Mouse (Mus musculus) brain, adult 2 months (tissue): ENCODE results near the gene Aloxe3.

Experiments used
- DNase-seq: peaks from one replicate; pipeline ENCODE4 v3.0.0; 2011; ENCODE audit warnings: low read depth, low spot score

The Aloxe3 gene

GRCm38 (mm10) chr11:69095511-69096231 lies 30.0 kb upstream of the Aloxe3 start:
- DNase-seq = peak; percentile 48

- DNase-seq = no peak
Measured at GRCm38 (mm10) chr11:69096360-69096986, 29.2 kb upstream of the Aloxe3 start.

- DNase-seq = peak; percentile 97
Measured at GRCm38 (mm10) chr11:69096987-69097900, 28.5 kb upstream of the Aloxe3 start.

DNA sequence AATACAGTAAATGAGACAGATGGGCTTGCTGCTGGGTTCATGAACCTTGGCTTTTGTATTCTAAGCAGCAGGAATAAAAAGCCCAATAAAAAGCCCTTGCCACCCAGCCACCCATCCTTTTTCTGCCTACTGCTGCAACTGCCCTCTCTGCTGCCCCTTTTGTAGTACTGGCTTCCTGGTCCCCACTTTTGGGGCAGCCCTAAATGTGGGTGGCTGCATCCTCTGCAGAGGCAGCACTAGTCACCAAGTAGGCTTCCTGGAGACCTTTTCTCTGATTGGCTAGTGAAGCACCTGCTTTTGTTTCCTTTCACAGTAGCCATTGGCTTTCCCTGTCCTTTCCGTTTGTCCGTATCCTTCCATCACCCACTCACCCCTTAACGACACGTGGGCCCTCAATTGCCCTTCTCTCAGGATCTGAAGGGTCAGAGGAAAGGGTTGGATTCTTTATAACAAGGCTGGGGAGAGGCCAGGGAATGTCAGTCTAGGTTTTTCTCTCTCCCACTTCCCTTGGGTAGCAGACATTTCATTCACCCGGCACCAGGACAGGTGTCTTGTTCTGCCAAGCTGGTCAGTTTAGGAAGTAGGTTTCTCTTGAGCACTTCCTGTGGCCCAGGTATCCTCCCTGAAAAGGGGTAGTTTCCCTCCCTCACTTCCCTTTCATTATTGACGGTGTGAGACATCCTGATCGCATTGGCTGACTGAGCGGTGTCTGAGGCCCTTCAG lies 27.5 kb upstream of the Aloxe3 start:
- peak; percentile 76 for DNase-seq

DNA sequence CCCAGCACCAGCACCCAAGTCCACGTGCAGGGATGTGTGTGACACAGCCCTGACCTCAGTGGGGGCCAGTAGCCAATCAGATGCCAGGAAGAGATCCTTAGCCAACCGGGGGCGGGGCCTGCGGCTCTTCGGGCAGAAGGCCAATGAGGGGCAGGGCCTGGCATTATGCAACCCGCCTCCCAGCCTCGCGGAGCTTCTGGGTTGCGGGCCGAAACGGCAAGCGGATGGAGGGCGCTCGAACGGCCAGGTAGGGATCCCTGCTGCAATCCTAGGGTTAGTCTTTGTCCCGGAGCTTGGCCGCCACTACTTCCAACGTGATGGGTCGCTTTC lies 27.0 kb upstream of the Aloxe3 start:
- peak; percentile 98 for DNase-seq

DNA sequence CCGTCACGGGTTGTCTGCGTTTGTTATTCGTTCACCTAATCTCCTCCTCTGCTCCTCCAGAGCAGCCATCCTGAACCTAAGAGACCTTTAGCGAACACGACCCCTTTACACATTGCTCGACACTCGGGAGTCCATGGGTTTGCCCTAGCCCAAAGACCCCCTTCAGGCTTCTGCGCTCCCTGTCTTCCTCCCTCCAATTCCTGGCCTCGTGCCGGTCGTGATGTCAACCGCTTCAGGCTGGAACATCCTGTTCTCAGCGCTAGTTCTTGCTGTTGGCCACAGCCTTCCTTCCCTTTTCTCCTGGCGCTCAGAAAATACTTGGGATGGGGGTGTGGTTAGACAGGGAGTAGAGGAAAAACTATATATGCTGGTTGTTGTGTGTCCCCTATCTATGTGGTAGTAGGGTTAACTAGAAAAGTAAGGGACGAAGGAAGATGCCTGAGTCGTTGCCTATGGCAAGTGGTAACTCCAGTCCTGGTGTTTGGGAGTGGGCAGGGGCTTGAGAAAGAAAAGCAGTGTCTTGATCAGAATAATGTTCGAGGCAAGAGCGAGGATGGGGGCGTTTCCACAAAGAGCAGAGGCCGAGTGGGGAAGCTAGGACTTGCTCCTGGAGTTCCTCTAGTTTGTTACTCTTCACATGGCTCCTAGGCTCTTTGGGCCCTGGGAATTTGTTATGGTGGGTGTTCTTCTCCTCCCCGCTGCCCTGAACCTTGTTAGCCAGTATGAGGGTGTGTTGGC lies 26.4 kb upstream of the Aloxe3 start:
- DNase-seq = peak; percentile 79

DNA sequence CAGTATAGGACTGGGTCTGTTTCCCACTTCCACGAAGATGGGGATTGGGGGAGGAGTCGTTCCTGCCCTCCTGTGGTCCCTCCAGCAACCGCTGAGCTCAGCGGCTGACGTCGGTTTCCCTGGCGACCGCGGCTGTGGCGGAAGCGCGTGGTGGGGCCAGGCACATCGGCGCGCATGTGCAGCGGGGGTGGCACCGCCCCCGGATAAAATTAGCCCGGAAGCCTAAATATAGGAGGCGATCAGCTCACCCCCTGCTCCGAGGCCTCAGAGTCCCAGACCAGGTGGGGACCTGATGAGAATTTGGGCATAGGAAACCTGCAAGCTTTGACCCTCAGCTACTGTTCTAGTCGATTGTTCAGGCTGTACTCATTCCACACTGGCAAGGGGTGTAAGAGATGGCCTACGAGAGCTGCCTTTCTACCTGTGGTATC lies 25.8 kb upstream of the Aloxe3 start:
- peak; percentile 97 for DNase-seq

- DNase-seq = no peak
Measured at GRCm38 (mm10) chr11:69100639-69101360, 24.9 kb upstream of the Aloxe3 start.

DNA sequence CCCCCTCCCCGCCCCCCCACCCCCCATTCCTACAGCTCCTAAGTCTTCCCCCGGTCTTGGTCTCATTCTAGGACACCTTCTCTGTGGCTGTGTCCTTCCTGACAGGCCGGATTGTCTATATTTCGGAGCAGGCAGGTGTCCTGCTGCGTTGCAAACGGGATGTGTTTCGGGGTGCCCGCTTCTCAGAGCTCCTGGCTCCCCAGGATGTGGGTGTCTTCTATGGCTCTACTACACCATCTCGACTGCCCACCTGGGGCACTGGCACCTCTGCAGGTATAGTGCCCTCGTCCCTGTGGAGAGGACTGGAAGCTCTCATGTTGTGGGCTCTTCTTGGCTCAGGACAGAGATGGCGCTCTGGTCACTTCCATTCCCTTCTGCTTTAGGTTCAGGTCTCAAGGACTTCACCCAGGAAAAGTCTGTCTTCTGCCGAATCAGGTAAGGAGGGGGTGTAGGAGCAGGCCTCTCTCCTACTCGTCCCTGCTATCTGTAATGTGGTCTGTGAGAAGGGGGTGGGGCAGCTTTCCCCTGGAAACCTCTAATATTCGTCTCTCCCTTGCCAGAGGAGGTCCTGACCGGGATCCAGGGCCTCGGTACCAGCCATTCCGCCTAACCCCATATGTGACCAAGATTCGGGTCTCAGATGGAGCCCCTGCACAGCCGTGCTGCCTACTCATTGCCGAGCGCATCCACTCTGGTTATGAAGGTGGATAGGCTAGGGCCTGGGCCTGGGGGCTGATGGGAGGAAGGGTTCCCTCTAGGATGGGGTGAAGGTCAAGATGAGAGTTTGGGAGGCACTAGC lies 23.9 kb upstream of the Aloxe3 start:
- no peak for DNase-seq

- DNase-seq = peak; percentile 89
Measured at GRCm38 (mm10) chr11:69102403-69102725, 23.3 kb upstream of the Aloxe3 start.

- DNase-seq = no peak
Measured at GRCm38 (mm10) chr11:69103121-69103520, 22.6 kb upstream of the Aloxe3 start.

GRCm38 (mm10) chr11:69103531-69104435 lies 21.9 kb upstream of the Aloxe3 start:
- DNase-seq = no peak

GRCm38 (mm10) chr11:69104487-69104886 lies 21.2 kb upstream of the Aloxe3 start:
- DNase-seq = no peak

DNA sequence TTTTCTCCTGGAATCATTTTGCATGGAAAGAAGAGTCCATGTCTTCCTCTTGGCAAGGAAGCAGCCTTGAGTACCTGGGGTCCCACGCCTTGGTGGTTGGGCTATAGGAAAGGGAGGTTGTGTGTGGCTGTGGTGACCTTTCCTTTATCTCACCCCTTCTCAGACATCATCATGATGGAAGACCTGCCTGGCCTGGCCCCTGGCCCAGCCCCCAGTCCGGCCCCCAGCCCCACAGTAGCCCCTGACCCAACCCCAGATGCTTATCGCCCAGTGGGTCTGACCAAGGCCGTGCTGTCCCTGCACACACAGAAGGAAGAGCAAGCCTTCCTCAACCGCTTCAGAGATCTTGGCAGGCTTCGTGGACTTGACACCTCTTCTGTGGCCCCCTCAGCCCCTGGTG lies 20.5 kb upstream of the Aloxe3 start:
- DNase-seq = no peak

DNA sequence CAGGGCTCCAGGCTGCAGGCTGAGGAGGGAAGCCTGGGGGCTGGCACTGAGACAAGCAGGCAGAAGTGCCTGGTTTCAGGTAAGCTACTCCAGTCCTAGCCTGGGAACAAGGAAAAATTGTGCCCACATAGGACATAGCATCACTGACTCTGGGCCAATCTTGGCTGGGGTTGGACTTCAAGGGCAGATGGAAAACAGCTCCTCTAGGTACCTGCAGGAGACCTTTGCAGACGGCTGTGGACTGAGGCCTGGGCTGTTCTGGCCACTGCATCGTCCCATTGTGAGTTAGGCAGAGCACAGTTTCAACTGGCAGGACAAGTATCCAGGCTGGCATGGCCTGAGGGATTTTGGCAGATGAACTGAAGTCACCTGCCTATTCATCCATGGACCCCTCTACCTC lies 19.9 kb upstream of the Aloxe3 start:
- no peak for DNase-seq

DNA sequence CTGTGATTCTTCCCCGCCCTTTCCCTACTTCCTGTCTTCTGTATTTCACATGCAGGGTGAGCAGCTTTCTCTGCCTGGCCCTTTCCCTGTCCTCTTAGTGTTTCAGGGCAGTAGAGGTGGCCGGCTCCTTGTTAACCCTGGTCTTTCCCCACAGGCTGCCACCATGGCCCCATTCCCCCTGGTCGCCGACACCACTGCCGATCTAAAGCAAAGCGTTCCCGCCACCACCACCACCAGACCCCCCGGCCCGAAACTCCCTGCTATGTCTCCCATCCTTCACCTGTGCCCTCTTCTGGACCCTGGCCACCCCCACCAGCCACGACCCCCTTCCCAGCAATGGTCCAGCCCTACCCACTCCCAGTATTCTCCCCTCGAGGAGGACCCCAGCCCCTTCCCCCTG lies 19.4 kb upstream of the Aloxe3 start:
- no peak for DNase-seq

- no peak for DNase-seq
Measured at GRCm38 (mm10) chr11:69106842-69107241, 18.9 kb upstream of the Aloxe3 start.

- no peak for DNase-seq
Measured at GRCm38 (mm10) chr11:69107676-69108075, 18.0 kb upstream of the Aloxe3 start.

DNA sequence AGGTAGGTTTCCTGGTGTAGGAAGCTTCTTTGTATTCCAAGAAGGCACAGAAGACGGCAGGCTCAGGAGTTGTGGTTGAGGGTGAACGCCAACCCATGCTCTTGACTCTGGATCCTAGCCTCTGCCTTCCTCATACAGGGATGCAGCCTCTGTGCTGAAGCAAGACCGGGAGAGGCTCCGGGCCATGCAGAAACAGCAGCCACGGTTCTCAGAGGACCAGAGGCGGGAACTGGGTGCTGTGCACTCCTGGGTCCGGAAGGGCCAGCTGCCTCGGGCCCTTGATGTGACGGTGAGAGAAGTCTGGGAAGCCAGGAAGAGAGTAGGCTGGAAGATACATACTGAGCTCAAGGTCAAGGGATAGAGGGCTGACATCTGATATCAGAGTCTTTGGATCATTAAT lies 17.5 kb upstream of the Aloxe3 start:
- no peak for DNase-seq
